Mouse (Mus musculus): ENCODE measurements around the gene Olfr1122.
"Not testable (repeated sequence)": the region's sequence is repeated elsewhere in the genome, so short reads cannot be mapped to it uniquely, and the experiment has no call there.

Gene Olfr1122

DNA sequence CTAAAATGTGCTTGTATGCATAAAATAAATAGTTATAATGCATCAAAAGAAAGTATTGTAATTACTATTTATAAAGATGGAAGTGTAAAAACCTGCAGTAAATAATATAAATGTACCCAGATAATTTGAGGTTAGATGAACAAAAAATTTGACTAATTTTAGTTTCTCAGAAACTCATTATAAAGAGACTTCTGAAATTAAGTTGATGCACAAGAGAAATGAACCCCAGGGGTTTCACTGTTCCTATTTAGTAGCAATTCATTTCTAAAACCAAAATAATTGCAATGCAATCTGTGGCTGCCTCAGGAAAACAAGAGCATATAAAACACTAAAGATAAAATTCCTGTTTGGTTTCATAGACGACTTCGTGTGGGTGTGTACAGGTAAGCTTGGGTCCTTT lies at the start of gene Olfr1122:
TSS of gene Olfr1122 (plus strand) at position 301 of the 400 bp plus-strand sequence.
- no peak for DNase-seq

DNA sequence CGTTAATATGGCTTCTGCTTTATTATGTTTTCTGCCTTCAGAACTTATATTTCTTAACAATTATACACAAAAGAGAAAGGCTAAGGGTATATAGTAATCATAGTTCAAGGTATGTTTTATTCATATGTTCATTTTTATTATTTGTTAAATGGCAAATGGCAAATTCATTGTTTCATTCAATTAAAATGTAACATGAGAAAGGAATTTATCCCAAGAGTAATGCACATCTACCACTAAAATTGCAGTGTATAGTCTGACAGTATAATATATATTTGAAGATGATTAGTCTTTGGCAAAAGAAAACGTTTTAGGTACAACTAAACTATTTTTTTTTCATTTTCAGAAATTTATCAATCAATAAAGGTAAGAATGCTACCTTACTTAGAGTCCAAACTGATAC lies 31.1 kb upstream of the Olfr1122 start, which contains the start of gene Olfr1120:
TSS of gene Olfr1120 (plus strand) at position 301 of the 400 bp plus-strand sequence.
- no peak for DNase-seq

DNA sequence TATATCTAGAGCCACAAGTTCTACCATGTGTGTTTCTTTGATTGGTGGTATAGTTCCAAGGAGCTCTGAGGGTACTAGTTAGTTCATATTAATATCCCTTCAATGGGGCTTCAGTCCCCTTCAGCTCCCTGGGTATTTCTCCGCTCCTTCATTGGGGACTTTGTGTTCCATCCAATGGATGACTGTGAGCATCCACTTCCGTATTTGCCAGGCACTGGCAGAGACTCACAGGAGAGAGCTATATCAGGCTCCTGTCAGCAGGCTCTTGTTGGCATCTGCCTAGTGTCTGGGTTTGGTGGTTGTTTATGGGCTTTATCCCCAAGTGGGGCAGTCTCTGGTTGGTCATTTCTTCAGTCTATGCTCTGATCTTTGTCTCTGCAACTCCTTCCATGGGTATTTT lies 25.5 kb upstream of the Olfr1122 start:
- not testable (repeated sequence) for DNase-seq

DNA sequence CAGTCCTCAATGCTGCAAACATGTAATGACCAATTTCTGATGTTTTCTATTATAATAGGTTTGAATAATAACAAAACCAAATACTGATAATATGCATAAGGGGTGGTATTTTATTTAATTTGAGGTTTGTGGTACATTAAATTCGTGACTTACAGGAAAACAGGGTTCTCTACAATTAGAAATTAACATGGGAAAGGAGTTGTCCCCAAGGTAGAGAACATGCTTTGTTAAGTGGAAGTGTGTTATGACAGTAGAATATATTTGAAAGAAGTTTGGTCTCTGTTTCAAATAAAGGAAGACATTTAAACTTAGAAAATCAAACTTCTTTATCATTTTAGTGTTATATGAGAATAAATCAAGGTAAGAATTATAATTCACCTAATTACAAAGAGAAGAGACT lies 16.1 kb upstream of the Olfr1122 start, which contains the start of gene Olfr1121:
TSS of gene Olfr1121 (plus strand) at position 301 of the 400 bp plus-strand sequence.
- DNase-seq: no peak

DNA sequence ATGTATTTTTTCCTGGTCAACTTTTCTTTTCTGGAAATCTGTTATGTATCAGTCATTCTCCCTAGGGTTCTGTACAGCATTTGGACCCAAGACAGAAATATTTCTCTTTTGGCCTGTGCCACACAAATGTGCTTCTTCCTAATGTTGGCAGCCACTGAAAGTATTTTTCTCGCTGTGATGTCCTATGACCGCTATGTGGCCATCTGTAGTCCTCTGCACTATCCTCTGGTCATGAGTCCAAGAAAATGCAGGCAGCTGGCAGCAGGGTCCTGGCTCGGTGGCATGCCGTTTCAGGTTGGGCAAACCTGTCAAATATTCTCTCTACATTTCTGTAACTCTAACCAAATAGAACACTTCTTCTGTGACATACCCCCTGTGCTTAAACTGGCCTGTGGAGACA lies 13.9 kb upstream of the Olfr1122 start:
- DNase-seq: no peak

DNA sequence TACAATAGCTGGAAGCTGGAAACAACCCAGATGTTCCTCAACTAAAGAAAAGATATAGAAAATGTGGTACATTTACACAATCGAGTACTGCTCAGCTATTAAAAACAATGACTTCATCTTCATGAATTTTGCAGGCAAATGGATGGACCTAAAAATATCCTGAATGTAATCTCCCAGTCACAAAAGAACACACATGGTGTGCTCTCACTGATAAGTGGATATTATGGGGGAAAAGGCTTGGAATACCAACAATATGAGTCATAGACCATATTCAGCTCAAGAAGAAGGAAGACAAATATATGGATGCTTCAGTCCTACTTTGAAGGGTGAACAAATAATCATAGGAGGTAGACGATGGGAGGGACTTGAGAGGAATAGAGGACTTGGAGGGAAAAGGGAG lies 1.7 kb upstream of the Olfr1122 start:
- no peak for DNase-seq

DNA sequence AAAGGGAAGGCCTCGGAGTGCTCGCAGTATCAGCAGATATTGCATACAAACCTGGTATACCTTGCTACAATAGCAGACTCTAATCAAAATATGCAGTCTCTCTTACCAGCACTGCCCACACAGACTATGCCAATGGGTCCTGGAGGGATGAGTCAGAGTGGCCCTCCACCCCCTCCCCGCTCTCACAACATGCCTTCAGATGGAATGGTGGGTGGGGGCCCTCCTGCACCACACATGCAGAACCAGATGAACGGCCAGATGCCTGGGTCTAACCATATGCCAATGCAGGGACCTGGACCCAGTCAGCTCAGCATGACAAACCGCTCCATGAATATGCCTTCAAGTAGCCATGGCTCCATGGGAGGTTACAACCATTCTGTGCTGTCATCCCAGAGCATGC lies 8.0 kb downstream of the Olfr1122 start:
- DNase-seq: not testable (repeated sequence)

DNA sequence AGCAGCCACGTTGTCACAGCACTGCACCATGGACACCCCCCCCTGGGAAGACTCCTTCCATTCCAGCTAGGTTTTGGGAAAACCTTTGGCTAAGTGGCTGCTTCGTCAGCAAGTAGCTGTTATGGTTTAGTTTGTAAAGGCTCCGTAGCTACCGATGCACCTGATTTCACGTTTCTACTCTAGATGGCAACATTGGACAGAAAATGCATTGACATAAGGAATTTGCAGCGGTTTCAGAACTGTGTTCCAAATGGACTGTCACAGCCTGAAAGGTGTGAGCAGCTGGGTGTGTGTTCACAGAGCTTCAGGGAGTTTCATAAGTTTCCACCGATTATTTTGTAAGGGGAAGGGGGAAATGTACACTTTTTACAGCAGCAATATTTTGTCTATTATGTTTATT lies 9.0 kb downstream of the Olfr1122 start:
- DNase-seq: not testable (repeated sequence)

DNA sequence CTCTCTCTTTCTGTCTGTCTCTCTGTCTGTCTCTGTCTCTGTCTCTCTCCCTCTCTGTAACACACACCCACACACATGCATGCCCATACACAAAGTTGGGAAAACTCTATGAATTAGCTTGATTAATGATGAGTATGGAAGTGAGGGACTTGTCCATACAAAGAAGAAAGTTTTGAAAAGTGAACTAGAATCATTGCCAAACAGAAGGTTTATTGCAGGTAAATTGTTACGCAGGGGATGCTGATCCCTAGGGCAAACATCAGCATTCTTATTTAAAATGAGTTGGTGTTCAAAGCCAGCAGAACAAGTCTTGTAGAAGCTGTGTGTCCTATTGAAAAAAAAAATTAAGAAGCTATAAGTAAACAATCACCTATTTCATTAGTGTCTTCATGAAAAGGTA lies 30.7 kb downstream of the Olfr1122 start, which contains the start of gene Olfr1123:
TSS of gene Olfr1123 (plus strand) at position 301 of the 400 bp plus-strand sequence.
- DNase-seq: no peak

DNA sequence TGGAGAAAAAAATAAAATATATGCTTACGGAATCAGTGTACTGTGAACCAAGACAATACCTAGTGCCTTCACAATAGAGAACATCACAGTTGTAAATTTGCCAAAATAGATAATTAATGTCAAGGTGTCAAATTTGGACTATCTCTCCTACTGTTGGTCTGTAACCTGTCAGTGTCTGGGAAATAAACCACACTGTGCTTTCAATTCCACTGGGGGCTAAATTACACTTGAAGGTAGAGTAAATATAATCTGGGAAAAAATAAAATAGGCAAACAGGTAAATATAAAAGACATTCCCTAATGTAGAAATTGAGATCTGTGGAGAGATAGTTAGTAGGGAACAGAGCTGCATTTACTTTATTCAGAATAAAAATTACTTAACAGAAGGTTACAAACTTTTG lies 44.3 kb downstream of the Olfr1122 start, which contains the start of gene Olfr1124:
TSS of gene Olfr1124 (plus strand) at position 301 of the 400 bp plus-strand sequence.
- no peak for DNase-seq

DNA sequence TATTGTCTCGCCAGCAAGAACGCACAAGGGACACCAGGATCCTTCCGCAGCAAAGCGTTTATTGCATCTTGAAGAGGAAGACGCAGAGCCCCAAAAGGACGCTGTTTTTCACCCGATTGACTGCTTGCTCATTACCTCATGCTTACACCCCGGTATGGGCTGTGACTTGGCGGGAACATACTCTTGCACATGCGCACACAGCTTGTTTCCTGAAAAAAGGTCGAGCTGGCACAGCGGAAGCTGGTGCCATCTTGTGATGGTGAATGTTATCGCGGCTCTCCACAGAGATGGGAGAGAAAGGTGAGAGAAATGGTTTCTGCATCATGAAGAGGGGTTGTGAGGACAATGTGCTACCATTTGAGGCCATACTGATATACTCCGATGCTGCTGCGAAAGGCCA lies 52.1 kb downstream of the Olfr1122 start:
- no peak for DNase-seq

All from kidney, postnatal 36 days (tissue).